Mouse (Mus musculus): ENCODE data around the gene Hectd1. TPM values are rescaled to one million over a fixed set of nuclear protein-coding genes. Genes with fewer than 3 reads are reported as not detected.

The Hectd1 gene
- polyA plus RNA-seq (2015; fragmentation: Illumina TruSeq; extraction: RNeasy Lipid Tissue Mini Kit (QIAGEN cat#74804); ENCODE audit: low read depth, low replicate concordance): 36.1 TPM

GRCm38 (mm10) chr12:51829290-51830076, at the start of gene Hectd1:
TSS of gene Hectd1 (minus strand) at chr12:51829536.

Other genes starting within 250 kb of the Hectd1 start
- gene Coch, start 236.2 kb downstream of the Hectd1 start, polyA plus RNA-seq (2015; fragmentation: Illumina TruSeq; extraction: RNeasy Lipid Tissue Mini Kit (QIAGEN cat#74804); ENCODE audit: low read depth, low replicate concordance): 57.4 TPM
- gene Ap4s1, start 138.5 kb downstream of the Hectd1 start, polyA plus RNA-seq (2015; fragmentation: Illumina TruSeq; extraction: RNeasy Lipid Tissue Mini Kit (QIAGEN cat#74804); ENCODE audit: low read depth, low replicate concordance): 91.3 TPM
- gene Strn3, start 137.6 kb downstream of the Hectd1 start, polyA plus RNA-seq (2015; fragmentation: Illumina TruSeq; extraction: RNeasy Lipid Tissue Mini Kit (QIAGEN cat#74804); ENCODE audit: low read depth, low replicate concordance): 65.1 TPM
- 6.3 TPM for gene Heatr5a, start 141.8 kb upstream of the Hectd1 start, polyA plus RNA-seq (2015; fragmentation: Illumina TruSeq; extraction: RNeasy Lipid Tissue Mini Kit (QIAGEN cat#74804); ENCODE audit: low read depth, low replicate concordance)
- gene Dtd2, start 177.0 kb upstream of the Hectd1 start, polyA plus RNA-seq (2015; fragmentation: Illumina TruSeq; extraction: RNeasy Lipid Tissue Mini Kit (QIAGEN cat#74804); ENCODE audit: low read depth, low replicate concordance): 9.4 TPM
- gene Gpr33, start 198.5 kb upstream of the Hectd1 start, polyA plus RNA-seq (2015; fragmentation: Illumina TruSeq; extraction: RNeasy Lipid Tissue Mini Kit (QIAGEN cat#74804); ENCODE audit: low read depth, low replicate concordance): not detected

All from brain, adult 10 weeks (tissue).